Mouse (Mus musculus): Measurements from ENCODE around the gene Sptssa. TPM values are rescaled to one million over a fixed set of nuclear protein-coding genes. Genes with fewer than 3 reads are reported as not detected.
A peak's percentile ranks its signal among the peaks of the same experiment; 100 is the strongest.

Sptssa gene
- polyA plus RNA-seq, 1 experiment from 2014 or later = 182 TPM

DNA sequence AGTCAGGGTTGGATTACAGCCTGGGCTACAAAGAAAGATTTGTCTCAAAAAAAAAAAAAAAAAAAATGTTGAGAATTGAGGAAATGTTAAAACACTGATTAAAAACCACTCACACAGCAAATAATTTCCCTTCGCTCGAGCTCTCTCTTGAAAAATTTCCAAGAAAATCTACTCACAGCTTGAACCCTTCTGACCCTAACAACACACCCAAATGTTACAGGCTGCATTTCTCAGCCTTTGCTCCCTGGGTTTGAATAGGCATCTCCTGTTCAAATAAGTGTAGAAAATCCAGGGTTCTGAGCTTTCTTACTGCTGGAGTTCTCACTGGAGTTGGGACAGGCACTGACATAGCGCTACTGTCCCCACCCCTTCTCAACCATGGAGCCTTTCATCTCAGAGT is 51.2 kb downstream of the Sptssa start:
- no peaks in the 10 kb centered on the region for H3K9me3 ChIP-seq (replicated peaks)
- H3K4me2 ChIP-seq = no peak overlapping the region
- H3K27me3 ChIP-seq = no peaks in the 10 kb centered on the region
- no peaks in the 10 kb centered on the region for H3K4me1 ChIP-seq
- H3K4me3 ChIP-seq = no peak overlapping the region
- 78% methylated on average over 3 of the region's 3 CpGs for WGBS
- no peaks in the 10 kb centered on the region for H3K36me3 ChIP-seq (ENCODE audit: poor library complexity, severe bottlenecking)
- no peak overlapping the region for H3K27ac ChIP-seq
- no peak overlapping the region for H3K9ac ChIP-seq
- ATAC-seq = no peak

- 85% methylated on average over 9 of the region's 9 CpGs for WGBS
- H3K4me3 ChIP-seq = no peak overlapping the region
These were observed 52.7 kb downstream of the Sptssa start for GRCm38 (mm10) chr12:54603542-54604167.

DNA sequence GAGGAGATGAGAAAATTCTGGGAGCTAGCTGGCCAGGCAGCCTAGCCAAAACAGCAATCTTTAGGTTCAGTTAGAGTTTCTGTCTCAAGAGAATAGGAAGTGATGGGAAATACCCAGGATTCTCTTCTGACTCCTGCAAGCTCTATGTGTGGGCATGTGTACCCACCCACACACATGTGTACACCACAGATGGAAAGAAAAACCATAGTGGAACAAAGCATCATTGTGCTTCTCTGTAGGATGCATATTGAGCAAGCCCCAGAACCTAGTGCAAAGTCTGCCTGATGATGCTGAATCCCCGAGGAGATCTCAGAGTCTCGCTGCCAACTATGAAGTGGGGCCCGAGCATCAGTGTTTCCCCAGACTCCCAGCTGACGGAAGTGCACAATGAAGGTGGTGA is 55.9 kb downstream of the Sptssa start:
- no peaks in the 10 kb centered on the region for H3K36me3 ChIP-seq (ENCODE audit: poor library complexity, severe bottlenecking)
- H3K9me3 ChIP-seq (replicated peaks) = no peaks in the 10 kb centered on the region; the same call in 1 of the 2 replicates
- H3K27me3 ChIP-seq = no peaks in the 10 kb centered on the region
- ATAC-seq = no peak
- H3K4me2 ChIP-seq = no peak overlapping the region
- H3K9ac ChIP-seq = no peak overlapping the region
- H3K27ac ChIP-seq = no peak overlapping the region
- no peak overlapping the region for H3K4me3 ChIP-seq
- WGBS = 92% methylated on average over 4 of the region's 4 CpGs
- H3K4me1 ChIP-seq = no peaks in the 10 kb centered on the region

More at GRCm38 (mm10) chr12:54603542-54604167, 52.7 kb downstream of the Sptssa start:
- no peaks in the 10 kb centered on the region for H3K4me1 ChIP-seq
- H3K9ac ChIP-seq = no peak overlapping the region
- H3K27ac ChIP-seq = no peak overlapping the region
- H3K27me3 ChIP-seq = no peaks in the 10 kb centered on the region
- no peaks in the 10 kb centered on the region; the same call in 1 of the 2 replicates for H3K9me3 ChIP-seq (replicated peaks)
- no peak for ATAC-seq
- H3K36me3 ChIP-seq (ENCODE audit: poor library complexity, severe bottlenecking) = no peaks in the 10 kb centered on the region
- no peak overlapping the region for H3K4me2 ChIP-seq

- no peaks in the 10 kb centered on the region for H3K36me3 ChIP-seq (ENCODE audit: poor library complexity, severe bottlenecking)
- H3K27me3 ChIP-seq = no peaks in the 10 kb centered on the region
- no peaks in the 10 kb centered on the region; the same call in 1 of the 2 replicates for H3K9me3 ChIP-seq (replicated peaks)
- no peaks in the 10 kb centered on the region for H3K4me1 ChIP-seq
- H3K4me2 ChIP-seq = no peak overlapping the region
- H3K27ac ChIP-seq = no peak overlapping the region
- WGBS = 96% methylated on average over 3 of the region's 3 CpGs
- no peak overlapping the region for H3K4me3 ChIP-seq
- ATAC-seq = no peak
- H3K9ac ChIP-seq = no peak overlapping the region
These were observed 58.0 kb downstream of the Sptssa start for GRCm38 (mm10) chr12:54598358-54598757.

DNA sequence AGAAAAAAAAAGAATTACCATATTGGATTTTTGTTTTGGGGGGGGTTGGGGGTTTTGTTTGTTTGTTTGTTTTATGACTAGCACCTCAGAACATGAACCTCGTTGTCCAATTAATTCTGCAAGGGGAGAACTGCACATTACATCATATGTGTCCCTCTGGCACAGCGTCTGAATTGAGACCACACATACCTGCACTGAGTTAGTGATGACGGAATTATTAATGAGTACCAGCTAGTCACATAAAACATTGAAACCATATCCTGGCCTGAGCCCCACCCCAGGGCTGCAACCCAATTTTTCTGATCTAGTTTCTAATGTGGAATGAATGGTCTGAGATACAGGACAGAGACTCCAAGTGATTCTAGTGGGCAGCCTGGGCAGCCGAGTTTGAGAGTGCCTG is 59.7 kb downstream of the Sptssa start:
- H3K27ac ChIP-seq = no peak overlapping the region
- WGBS = 82% methylated on average over 4 of the region's 4 CpGs
- no peaks in the 10 kb centered on the region for H3K36me3 ChIP-seq (ENCODE audit: poor library complexity, severe bottlenecking)
- ATAC-seq = no peak
- H3K27me3 ChIP-seq = no peaks in the 10 kb centered on the region
- H3K9ac ChIP-seq = no peak overlapping the region
- H3K4me2 ChIP-seq = no peak overlapping the region
- H3K4me3 ChIP-seq = no peak overlapping the region
- H3K4me1 ChIP-seq = no peaks in the 10 kb centered on the region
- H3K9me3 ChIP-seq (replicated peaks) = no peaks in the 10 kb centered on the region; the same call in 1 of the 2 replicates

MicroRNAs encoded within 50 kb of the gene (microRNA counts, 519-probe panel; counts per million panel counts)
- 177 counts per million, percentile 53 among the panel's probes with 10 or more counts for microRNA mmu-miR-1892

Small RNA genes within 50 kb of the gene (microRNA-seq; reads per million reads assigned to microRNA genes)
- not detected for gene Mir1892

Other genes with a start within 250 kb of the Sptssa start
- 89.6 and 106 TPM in 2 replicates for gene Eapp, start 39.3 kb upstream of the Sptssa start, polyA plus RNA-seq (2015; fragmentation: Nextera tagmentation; extraction: Ambion mirVana)
- gene Snx6, start 139.1 kb upstream of the Sptssa start, polyA plus RNA-seq (2015; fragmentation: Nextera tagmentation; extraction: Ambion mirVana) = 180 and 195 TPM in 2 replicates
- 308 and 322 TPM in 2 replicates for gene Cfl2, start 206.3 kb upstream of the Sptssa start, polyA plus RNA-seq (2015; fragmentation: Nextera tagmentation; extraction: Ambion mirVana)

Data from forebrain, embryonic 13.5 days (tissue).